Mouse (Mus musculus) limb, embryonic 11.5 days (tissue): Measurements from ENCODE around the gene Med13l. TPM values are rescaled to one million over a fixed set of nuclear protein-coding genes. Genes with fewer than 3 reads are reported as not detected.

Experiments
- ATAC-seq: fragments of 200-750 bp; cut with Nextera tagmentation; 2 replicates; pipeline ENCODE4 v1.8.0; 2017; ENCODE audit warnings: low read depth; ENCODE audit not compliant: insufficient number of reproducible peaks, low FRiP score, low TSS enrichment
- DNase-seq: peaks from one replicate; pipeline ENCODE4 v3.0.0-alpha.2; 2015; ENCODE audit warnings: low spot score
- H3K27ac ChIP-seq: fragments of 300-500 bp; sonication (generic); replicated peaks from 2 replicates; pipeline ENCODE4 v1.5.1; 2014; ENCODE audit warnings: low read depth, mild to moderate bottlenecking, low read length
- H3K27me3 ChIP-seq: fragments of 300-500 bp; sonication (generic); 2 replicates; pipeline ENCODE4 v1.6.1; 2014; ENCODE audit warnings: mild to moderate bottlenecking, low read length, mixed read lengths; ENCODE audit not compliant: control insufficient read depth, insufficient read depth
- H3K36me3 ChIP-seq: fragments of 300-500 bp; sonication (generic); 2 replicates; pipeline ENCODE4 v1.6.1; 2014; ENCODE audit warnings: mild to moderate bottlenecking, low read length, moderate library complexity, mixed read lengths; ENCODE audit not compliant: control insufficient read depth, insufficient read depth
- H3K4me1 ChIP-seq: fragments of 300-500 bp; sonication (generic); 2 replicates; pipeline ENCODE4 v1.6.1; 2014; ENCODE audit warnings: low read length, mixed read lengths; ENCODE audit not compliant: control insufficient read depth, insufficient read depth
- H3K4me2 ChIP-seq: fragments of 300-500 bp; sonication (generic); 2 replicates; pipeline ENCODE4 v1.6.1; 2014; ENCODE audit warnings: low read depth, mild to moderate bottlenecking, moderate library complexity; ENCODE audit not compliant: severe bottlenecking
- H3K4me3 ChIP-seq: fragments of 300-500 bp; sonication (generic); 2 replicates; pipeline ENCODE4 v1.5.1; 2014; ENCODE audit warnings: low read depth, low read length
- H3K9ac ChIP-seq: fragments of 300-500 bp; sonication (generic); 2 replicates; pipeline ENCODE4 v1.6.1; 2014; ENCODE audit warnings: mild to moderate bottlenecking, low read length
- H3K9me3 ChIP-seq: fragments of 300-500 bp; sonication (generic); 2 replicates; pipeline ENCODE4 v1.6.1; 2016; ENCODE audit warnings: low read length; ENCODE audit not compliant: control insufficient read depth
- WGBS: fragments of 180-500 bp; shearing (Covaris S2); extraction: QIAGEN DNeasy Blood & Tissue Kit; methylation state at CpG from one replicate; pipeline ENCODE4 v1.1.7; 2014; 5-methylcytosine and 5-hydroxymethylcytosine counted together
- polyA plus RNA-seq: library from polyadenylated mRNA; unstranded; fragments of >200 nt; fragmentation: Nextera tagmentation; extraction: Ambion mirVana; gene quantifications from 2 replicates; pipeline ENCODE4 v1.2.1, GENCODE M21; 2014

Med13l gene
- polyA plus RNA-seq, 1 experiment from 2014 or later, result 15.1 TPM

DNA sequence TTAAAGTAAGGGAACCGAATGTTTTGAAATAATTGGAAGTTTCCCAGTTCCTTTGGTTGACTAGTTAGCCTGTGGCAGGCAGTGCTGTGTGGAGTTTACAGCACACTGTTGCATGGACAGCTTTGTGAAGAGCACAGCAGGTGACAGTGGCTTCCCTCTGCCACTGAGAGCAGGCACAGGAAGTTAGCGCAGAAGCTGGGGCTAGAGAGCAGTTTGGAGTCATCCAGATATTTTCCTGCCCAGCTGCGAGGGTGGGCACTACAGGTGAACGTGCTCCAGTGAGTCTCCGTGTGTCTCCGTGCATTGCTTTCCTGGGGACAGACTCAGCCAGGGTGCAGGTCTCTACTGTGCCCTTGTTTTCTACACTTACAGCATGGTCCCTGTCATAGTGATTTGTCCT, 30.4 kb downstream of the Med13l start:
- DNase-seq (no peak), ATAC-seq (no peak)
- Histone ChIP-seq H3K36me3 (no peaks in the 10 kb centered on the region), H3K27ac (no peak overlapping the region), H3K27me3 (no peaks in the 10 kb centered on the region), H3K9ac (no peak overlapping the region), H3K4me2 (no peak overlapping the region), H3K4me1 (peaks cover 28% of the 10 kb centered on the region), H3K4me3 (no peak overlapping the region), H3K9me3 (no peaks in the 10 kb centered on the region)
- WGBS, result 41% methylated on average over 6 of the region's 6 CpGs

GRCm38 (mm10) chr5:118591826-118592499, 31.5 kb downstream of the Med13l start:
- WGBS, result 34% methylated on average over 11 of the region's 11 CpGs
- no peak overlapping the region; the same call in 1 of the 2 replicates for H3K27ac ChIP-seq
- H3K4me2 ChIP-seq, result no peak overlapping the region
- peaks cover 28% of the 10 kb centered on the region for H3K4me1 ChIP-seq
- 0 out of 2 replicates have a peak, but pooled peaks cover 4% of the 10 kb centered on the region for H3K36me3 ChIP-seq
- H3K27me3 ChIP-seq, result no peaks in the 10 kb centered on the region
- no peak for DNase-seq
- no peak for ATAC-seq
- no peak overlapping the region for H3K4me3 ChIP-seq
- H3K9me3 ChIP-seq, result no peaks in the 10 kb centered on the region
- H3K9ac ChIP-seq, result no peak overlapping the region

- DNase-seq (no peak), ATAC-seq (no peak)
- no peaks in the 10 kb centered on the region for H3K9me3 ChIP-seq
- 0 out of 2 replicates have a peak, but pooled peaks cover 4% of the 10 kb centered on the region for H3K36me3 ChIP-seq
- H3K27ac ChIP-seq, result no peak overlapping the region
- H3K4me1 ChIP-seq, result peaks cover 17% of the 10 kb centered on the region
- H3K9ac ChIP-seq, result no peak overlapping the region
- 60% methylated on average over 14 of the region's 14 CpGs for WGBS
- H3K4me3 ChIP-seq, result no peak overlapping the region
- H3K27me3 ChIP-seq, result no peaks in the 10 kb centered on the region
- H3K4me2 ChIP-seq, result no peak overlapping the region
These were observed 34.2 kb downstream of the Med13l start for GRCm38 (mm10) chr5:118594470-118595236.

- peaks cover 23% of the 10 kb centered on the region for H3K4me1 ChIP-seq
- no peak for ATAC-seq
These were observed 35.4 kb downstream of the Med13l start for GRCm38 (mm10) chr5:118595901-118596300.

DNA sequence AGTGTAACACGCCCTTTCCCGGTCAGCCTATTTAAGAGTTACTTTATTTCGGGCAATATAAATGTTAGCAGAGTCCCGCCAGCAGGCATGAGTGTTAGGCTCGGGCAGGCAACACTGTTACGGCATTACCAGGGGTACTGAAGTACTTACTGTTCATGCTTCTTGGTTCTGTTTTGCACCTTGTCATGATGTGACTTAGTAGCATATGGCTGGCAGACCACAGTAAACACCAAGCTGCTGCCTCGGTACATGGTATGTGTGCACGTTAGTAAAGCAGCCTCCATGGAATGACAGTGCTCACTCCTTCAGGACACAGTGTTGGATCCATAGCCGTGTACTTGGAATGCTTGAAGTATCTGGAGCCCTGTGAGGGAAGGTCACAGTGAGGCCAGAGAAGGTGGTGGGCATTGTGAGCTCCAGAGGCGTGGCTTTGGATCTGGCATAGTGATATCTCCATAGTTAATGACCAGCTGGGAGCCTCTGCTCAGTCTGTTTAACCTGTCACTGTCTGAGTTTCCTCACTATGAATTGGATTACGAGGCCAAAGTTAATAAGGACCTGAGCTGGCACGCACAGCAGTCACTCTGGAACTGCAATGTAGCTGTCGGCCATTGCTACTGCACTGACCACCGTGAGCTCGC, 36.1 kb downstream of the Med13l start:
- Histone ChIP-seq H3K4me3 (no peak overlapping the region), H3K27me3 (no peaks in the 10 kb centered on the region), H3K36me3 (0 out of 2 replicates have a peak, but pooled peaks cover 4% of the 10 kb centered on the region), H3K4me2 (no peak overlapping the region), H3K9me3 (no peaks in the 10 kb centered on the region), H3K27ac (no peak overlapping the region), H3K4me1 (peaks cover 24% of the 10 kb centered on the region), H3K9ac (no peak overlapping the region)
- no peak for ATAC-seq
- WGBS, result 80% methylated on average over 15 of the region's 15 CpGs
- DNase-seq, result no peak

More at GRCm38 (mm10) chr5:118595901-118596300, 35.4 kb downstream of the Med13l start:
- no peaks in the 10 kb centered on the region for H3K27me3 ChIP-seq
- 0 out of 2 replicates have a peak, but pooled peaks cover 4% of the 10 kb centered on the region for H3K36me3 ChIP-seq
- no peak overlapping the region for H3K4me3 ChIP-seq
- DNase-seq, result no peak
- H3K9me3 ChIP-seq, result no peaks in the 10 kb centered on the region
- H3K4me2 ChIP-seq, result no peak overlapping the region
- 81% methylated on average over 5 of the region's 5 CpGs for WGBS
- no peak overlapping the region for H3K9ac ChIP-seq
- H3K27ac ChIP-seq, result no peak overlapping the region

GRCm38 (mm10) chr5:118598601-118599000, 38.1 kb downstream of the Med13l start:
- Histone ChIP-seq H3K27ac (no peak overlapping the region), H3K9ac (no peak overlapping the region), H3K36me3 (0 out of 2 replicates have a peak, but pooled peaks cover 4% of the 10 kb centered on the region), H3K9me3 (no peaks in the 10 kb centered on the region), H3K27me3 (no peaks in the 10 kb centered on the region), H3K4me3 (no peak overlapping the region), H3K4me1 (peaks cover 19% of the 10 kb centered on the region), H3K4me2 (no peak overlapping the region)
- no peak for ATAC-seq
- 87% methylated on average over 6 of the region's 6 CpGs for WGBS
- no peak for DNase-seq

DNA sequence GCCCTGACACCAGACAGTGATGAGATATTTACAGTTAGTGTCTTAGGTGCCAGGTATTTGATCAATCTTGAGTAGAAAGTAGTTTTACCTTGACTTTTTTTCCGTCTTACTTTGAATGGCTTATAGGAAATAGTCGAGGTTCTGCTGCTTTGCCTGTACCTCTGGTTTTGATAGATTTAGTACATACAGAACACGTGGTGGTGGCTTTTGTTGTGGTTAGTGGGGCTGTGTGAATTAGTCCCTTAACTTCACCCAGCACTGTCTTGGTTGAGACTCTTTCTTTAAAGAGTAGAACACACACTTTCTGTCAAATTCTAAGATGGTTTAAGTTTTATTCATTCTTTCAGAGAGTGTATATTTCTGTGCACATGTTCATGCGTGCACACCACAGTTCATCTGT, 41.0 kb downstream of the Med13l start:
- Histone ChIP-seq H3K36me3 (no peaks in the 10 kb centered on the region), H3K27me3 (no peaks in the 10 kb centered on the region), H3K4me3 (no peak overlapping the region), H3K27ac (no peak overlapping the region), H3K9me3 (no peaks in the 10 kb centered on the region), H3K9ac (no peak overlapping the region), H3K4me2 (no peak overlapping the region), H3K4me1 (peaks cover 24% of the 10 kb centered on the region)
- ATAC-seq (no peak), DNase-seq (no peak)
- 56% methylated on average over 4 of the region's 4 CpGs for WGBS

DNA sequence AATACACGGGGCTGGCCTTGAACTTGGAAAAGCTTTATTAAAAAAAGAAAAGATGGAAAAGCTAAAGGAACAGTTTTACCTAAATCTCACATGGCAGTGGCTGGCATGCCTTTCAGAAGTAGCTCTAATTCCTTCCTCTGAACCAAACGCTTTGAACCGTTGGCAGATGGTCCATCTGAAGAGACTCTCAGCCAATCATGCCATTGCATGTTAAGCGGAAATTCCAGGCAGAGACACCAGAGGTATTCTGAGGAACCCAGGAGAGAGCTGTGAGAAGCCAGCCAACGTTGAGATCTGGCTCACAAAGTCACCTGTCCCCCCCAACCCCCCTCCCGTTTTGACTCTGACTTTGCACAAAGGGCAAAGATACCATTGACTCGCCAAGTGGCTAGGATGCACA, 42.2 kb downstream of the Med13l start:
- no peaks in the 10 kb centered on the region for H3K9me3 ChIP-seq
- H3K27me3 ChIP-seq, result no peaks in the 10 kb centered on the region
- ATAC-seq, result no peak
- H3K4me2 ChIP-seq, result no peak overlapping the region
- H3K4me3 ChIP-seq, result no peak overlapping the region
- no peaks in the 10 kb centered on the region for H3K36me3 ChIP-seq
- H3K4me1 ChIP-seq, result peaks cover 24% of the 10 kb centered on the region
- WGBS, result 76% methylated on average over 7 of the region's 7 CpGs
- H3K27ac ChIP-seq, result no peak overlapping the region
- H3K9ac ChIP-seq, result no peak overlapping the region
- DNase-seq, result no peak
